Mouse (Mus musculus): ENCODE data around the gene Nr6a1.

Nr6a1 gene

GRCm38 (mm10) chr2:38781945-38782720, 145.4 kb downstream of the Nr6a1 start:
- peak; percentile 89 for DNase-seq (ENCODE audit: low spot score)

- DNase-seq (ENCODE audit: low spot score): no peak
Observed at GRCm38 (mm10) chr2:38779939-38780338, 147.5 kb downstream of the Nr6a1 start.

- DNase-seq (ENCODE audit: low spot score): no peak
Observed at GRCm38 (mm10) chr2:38777326-38777725, 150.2 kb downstream of the Nr6a1 start.

GRCm38 (mm10) chr2:38774936-38775335, 152.6 kb downstream of the Nr6a1 start:
- DNase-seq (ENCODE audit: low spot score): no peak

DNA sequence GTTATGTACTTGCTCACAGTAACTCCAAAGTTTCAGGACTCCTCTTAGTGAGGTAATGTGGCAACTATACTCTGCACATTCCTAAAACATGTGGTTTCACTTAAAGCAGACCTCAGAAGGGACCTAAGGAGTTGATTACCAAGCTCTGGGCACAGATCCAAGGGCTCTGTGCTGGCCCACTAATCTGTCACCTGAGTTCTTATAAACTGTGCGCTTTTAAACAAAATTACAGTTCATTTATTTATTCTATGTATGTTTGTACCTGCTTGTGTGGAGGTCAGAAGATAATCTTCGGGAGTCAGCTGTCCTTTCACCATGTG, 156.1 kb downstream of the Nr6a1 start:
- DNase-seq (ENCODE audit: low spot score): peak; percentile 73

GRCm38 (mm10) chr2:38770772-38771477, 156.6 kb downstream of the Nr6a1 start:
- no peak for DNase-seq (ENCODE audit: low spot score)

DNA sequence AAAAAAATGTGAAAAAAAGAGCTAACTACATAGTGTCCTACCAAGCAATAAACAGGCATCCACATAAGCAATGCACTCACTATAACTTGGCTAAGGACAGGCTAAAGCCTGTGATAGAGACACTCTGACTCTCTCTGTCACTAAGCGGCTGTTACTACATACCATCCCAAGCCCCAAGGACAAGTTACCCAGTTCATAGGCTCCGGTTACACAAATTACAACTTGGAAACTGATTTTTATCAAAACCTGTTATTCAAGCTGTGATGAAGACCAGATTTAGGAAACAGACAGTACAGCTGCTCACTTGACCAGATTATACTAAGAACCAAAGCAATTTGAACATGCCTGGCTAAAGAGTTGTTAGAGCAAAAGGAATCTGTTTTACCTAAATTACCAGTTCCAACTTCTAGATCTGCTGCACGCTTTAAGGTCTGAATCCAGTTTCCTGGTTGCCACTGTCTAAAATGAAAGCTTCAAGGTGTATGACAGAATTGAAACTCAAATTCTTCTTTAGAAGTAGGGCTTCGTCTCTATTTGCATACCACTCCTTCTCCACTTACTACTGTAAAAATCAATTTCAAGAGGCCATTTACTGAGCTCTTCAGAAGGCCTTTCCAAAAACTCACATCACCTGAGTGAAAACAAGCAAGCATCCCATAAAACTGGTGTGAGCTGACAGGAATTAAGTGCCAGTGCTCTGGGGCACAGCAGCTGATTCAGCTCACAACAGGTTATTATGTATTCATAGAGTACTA, 160.1 kb downstream of the Nr6a1 start:
- no peak for DNase-seq (ENCODE audit: low spot score)

GRCm38 (mm10) chr2:38739847-38740246, 187.6 kb downstream of the Nr6a1 start:
- DNase-seq (ENCODE audit: low spot score): no peak

GRCm38 (mm10) chr2:38739410-38739809, 188.1 kb downstream of the Nr6a1 start:
- DNase-seq (ENCODE audit: low spot score): peak; percentile 91

DNA sequence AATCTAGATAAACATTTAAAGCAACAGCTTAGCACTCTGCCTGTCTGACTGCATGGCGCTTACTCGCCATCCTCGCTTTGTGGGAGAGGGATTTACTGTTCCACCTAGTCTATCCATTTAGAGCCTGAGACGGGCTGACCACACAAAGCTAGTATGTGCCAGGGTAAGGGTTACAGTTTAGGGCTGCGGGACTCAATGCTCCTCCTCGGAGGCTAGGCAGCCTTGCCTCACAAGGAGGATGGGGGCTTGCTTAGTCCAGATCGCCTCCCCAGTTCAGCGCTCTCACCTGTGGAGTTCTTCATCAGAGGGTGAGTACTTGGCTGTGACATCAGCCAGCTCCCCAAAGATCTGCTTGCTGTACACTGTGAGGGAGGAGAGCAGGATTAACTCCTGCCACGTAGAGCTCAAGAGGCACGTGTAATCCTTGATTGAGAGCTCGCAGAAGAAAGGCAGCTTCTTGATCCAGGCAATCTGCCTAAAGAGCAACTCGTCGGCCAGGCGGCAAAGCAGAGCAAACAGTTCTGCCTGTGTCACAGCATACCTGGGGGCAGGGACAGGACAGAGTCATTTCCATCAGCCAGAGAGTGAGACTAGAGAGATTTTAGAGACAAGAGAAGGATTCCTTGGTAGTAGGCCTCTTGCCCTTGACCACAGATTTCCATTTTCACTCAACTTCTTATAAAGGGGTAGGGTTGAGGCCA, 188.7 kb downstream of the Nr6a1 start:
- DNase-seq (ENCODE audit: low spot score): no peak

DNA sequence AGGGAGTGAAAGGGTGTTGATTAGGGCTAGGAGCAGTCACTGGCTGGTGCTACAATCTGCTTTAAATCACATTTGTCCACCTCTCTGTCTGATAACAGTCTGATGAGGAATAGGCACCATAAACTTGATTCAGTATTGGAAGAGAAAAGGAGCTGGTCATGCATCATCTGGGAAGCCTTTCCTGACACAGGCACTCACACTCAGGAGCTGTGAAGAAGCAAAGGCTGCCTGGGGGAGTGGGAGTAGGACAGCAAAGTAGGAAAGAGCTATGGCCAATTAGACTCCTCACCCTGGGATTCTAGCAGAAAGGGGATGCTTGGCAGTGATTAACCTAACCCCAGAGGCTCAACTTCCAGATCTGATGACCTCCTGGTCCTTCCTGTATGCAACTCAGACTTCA, 191.7 kb downstream of the Nr6a1 start:
- no peak for DNase-seq (ENCODE audit: low spot score)

DNA sequence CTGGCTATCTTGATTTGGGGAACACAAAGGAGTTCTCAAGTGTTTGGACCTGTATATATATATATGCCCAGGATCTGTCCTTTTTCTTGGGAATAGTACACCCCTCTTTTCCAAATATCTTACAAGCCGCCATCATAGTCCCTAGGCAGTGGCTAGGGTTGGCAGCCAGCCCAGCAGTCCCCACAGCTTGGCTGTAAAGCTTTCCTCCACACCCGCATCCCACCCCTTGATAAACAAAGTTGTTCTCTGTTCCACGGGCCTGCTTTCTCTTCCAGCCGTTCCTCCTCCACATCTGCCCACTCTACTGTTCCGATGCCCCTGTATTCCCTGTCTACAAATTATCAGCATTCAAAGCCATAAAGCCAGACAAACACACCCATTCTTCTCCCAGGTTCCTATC, 192.8 kb downstream of the Nr6a1 start:
- no peak for DNase-seq (ENCODE audit: low spot score)

- no peak for DNase-seq (ENCODE audit: low spot score)
Observed at GRCm38 (mm10) chr2:38730331-38730827, 197.1 kb downstream of the Nr6a1 start.

DNA sequence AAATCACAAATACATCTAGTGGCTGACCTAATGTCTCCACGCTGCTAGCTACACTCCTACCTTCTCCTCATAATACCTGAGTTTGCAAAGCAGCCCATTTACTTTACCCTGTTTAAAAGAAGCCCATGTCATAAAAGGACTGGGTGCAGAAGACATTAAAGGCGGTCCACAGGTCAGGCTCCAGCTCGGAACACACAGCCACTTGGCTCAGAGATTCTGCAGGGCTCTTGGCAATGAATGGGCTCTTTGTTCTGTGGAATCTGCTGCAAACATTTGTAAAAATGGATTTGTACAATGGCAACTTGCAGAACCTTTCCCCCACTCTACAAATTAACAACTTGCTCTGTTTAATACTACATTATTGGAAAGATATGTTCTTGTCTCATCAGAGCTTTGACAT, 202.1 kb downstream of the Nr6a1 start:
- DNase-seq (ENCODE audit: low spot score): no peak

DNA sequence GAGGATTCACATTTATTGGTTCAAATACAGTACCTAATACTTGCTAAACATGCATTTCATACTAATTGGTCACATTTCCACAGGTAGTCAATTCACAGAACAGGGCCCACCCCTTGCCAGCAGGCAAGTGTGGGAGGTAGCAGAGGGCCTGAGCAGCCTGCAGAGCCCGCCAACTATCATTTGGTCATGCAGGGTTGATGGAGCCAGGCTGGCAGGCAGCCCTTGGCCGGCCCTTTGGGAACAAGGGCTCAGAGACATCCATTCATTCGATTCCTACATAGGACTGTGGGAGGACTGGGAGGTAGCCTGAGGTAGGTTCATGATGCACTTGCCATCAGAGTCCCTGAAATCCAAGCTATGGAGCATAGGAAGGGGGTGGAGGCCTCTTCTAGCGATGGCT, 204.1 kb downstream of the Nr6a1 start:
- DNase-seq (ENCODE audit: low spot score): no peak

- DNase-seq (ENCODE audit: low spot score): no peak
Observed at GRCm38 (mm10) chr2:38722076-38722475, 205.4 kb downstream of the Nr6a1 start.

GRCm38 (mm10) chr2:38720661-38721060, 206.8 kb downstream of the Nr6a1 start:
- no peak for DNase-seq (ENCODE audit: low spot score)

- no peak for DNase-seq (ENCODE audit: low spot score)
Observed at GRCm38 (mm10) chr2:38719354-38719753, 208.1 kb downstream of the Nr6a1 start.

DNA sequence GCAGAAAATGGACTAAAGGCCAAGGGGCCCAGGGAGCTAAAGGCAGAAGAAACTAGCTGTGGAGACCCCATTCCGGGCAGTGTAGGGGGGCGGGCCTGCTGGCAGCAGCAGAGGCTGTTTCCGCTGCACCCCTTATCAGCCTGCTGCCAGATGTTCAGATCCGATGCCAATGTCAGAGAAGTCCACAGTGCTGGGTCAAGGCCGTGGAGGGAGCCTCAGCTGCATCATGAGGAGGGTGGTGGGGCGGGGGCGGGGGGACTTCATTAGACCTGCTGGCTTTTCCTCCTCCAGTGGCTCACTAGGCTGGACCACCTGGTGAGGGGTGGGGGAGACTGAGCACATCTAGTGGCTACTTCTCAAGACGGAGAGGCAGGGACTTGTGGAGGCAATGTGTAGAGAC, 208.8 kb downstream of the Nr6a1 start:
- DNase-seq (ENCODE audit: low spot score): no peak

DNA sequence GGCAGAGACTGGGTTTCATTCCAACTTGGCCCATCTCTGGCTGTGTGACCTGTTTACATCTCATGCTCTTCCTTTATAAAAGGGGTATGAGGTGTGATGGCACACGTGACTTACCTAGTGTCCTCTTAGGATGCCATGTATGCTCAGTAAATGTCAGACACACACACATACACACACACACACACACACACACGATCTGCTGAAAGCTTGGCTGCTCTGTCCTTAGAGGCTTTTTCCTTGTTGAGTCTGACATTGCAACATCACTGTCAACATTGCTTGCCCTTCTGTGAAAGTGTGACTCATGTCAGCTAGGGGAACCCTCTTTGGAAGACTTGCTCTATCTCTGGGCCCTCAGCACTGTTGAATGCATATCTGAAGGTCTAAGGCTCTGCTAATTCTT, 210.1 kb downstream of the Nr6a1 start:
- no peak for DNase-seq (ENCODE audit: low spot score)

GRCm38 (mm10) chr2:38714324-38714723, 213.2 kb downstream of the Nr6a1 start, which contains the start of gene Nr5a1:
TSS of gene Nr5a1 (minus strand) at chr2:38714542.
- no peak for DNase-seq (ENCODE audit: low spot score)

GRCm38 (mm10) chr2:38713596-38713995, 213.9 kb downstream of the Nr6a1 start:
- no peak for DNase-seq (ENCODE audit: low spot score)

Data from embryo, embryonic 10 days (tissue).